Mouse (Mus musculus): ENCODE results near the gene Gm10840.

DNA sequence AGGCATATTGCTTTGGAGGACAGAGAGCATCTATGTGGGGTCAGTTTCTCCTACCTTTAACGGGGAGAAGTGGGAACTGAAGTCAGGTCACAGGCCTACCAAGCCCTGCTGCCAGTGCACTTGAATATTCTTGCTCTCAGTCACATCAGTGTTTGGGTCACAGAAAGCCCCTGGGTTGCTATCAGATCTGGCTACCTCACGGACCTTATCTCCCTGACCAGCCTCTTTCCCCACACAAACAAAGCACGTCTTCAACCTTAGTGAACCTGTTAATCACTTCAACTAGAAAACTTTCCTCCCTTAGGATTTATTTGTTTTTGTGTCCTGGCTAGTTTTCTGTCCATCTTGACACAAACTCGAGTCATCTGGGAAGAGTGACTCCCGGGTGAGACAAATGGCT, 15.7 kb downstream of the Gm10840 start:
- no peak for TF ChIP-seq EP300 (IDR thresholded peaks at IDR 0.05; ENCODE audit: insufficient read depth, low read depth, low read length)
- no peak for TF ChIP-seq POLR2A (IDR thresholded peaks at IDR 0.05; ENCODE audit: insufficient read depth, low read length)

Data from ES-Bruce4 (cell line).